Mouse (Mus musculus) embryonic facial prominence, embryonic 13.5 days (tissue): ENCODE measurements around the gene Npas3. TPM values are rescaled to one million over a fixed set of nuclear protein-coding genes. Genes with fewer than 3 reads are reported as not detected.

ENCODE experiments used
- ATAC-seq: fragments of 200-750 bp; cut with Nextera tagmentation; 2 replicates; pipeline ENCODE4 v1.8.0; 2017; ENCODE audit warnings: low read depth; ENCODE audit not compliant: insufficient number of reproducible peaks, insufficient read depth, low FRiP score, low TSS enrichment
- H3K27ac ChIP-seq: fragments of 300-500 bp; sonication (generic); 2 replicates; pipeline ENCODE4 v1.5.1; 2015; ENCODE audit warnings: moderate library complexity, mild to moderate bottlenecking, inconsistent platforms
- H3K27me3 ChIP-seq: fragments of 300-500 bp; sonication (generic); 2 replicates; pipeline ENCODE4 v1.6.1; 2015; ENCODE audit warnings: mild to moderate bottlenecking, inconsistent platforms
- H3K36me3 ChIP-seq: fragments of 300-500 bp; sonication (generic); 2 replicates; pipeline ENCODE4 v1.6.1; 2015; ENCODE audit warnings: mild to moderate bottlenecking, inconsistent platforms
- H3K4me1 ChIP-seq: fragments of 300-500 bp; sonication (generic); 2 replicates; pipeline ENCODE4 v1.6.1; 2015; ENCODE audit warnings: inconsistent platforms
- H3K4me2 ChIP-seq: fragments of 300-500 bp; sonication (generic); 2 replicates; pipeline ENCODE4 v1.6.1; 2015; ENCODE audit warnings: moderate library complexity, mild to moderate bottlenecking, inconsistent platforms
- H3K4me3 ChIP-seq: fragments of 300-500 bp; sonication (generic); 2 replicates; pipeline ENCODE4 v1.5.1; 2015; ENCODE audit warnings: mild to moderate bottlenecking, inconsistent platforms
- H3K9ac ChIP-seq: fragments of 300-500 bp; sonication (generic); 2 replicates; pipeline ENCODE4 v1.6.1; 2015; ENCODE audit warnings: mild to moderate bottlenecking, inconsistent platforms
- H3K9me3 ChIP-seq: fragments of 300-500 bp; sonication (generic); 2 replicates; pipeline ENCODE4 v1.6.1; 2016; ENCODE audit warnings: inconsistent platforms
- WGBS: fragments of 180-500 bp; shearing (Covaris S2); methylation state at CpG from one replicate; pipeline ENCODE4 v1.1.7; 2015; ENCODE audit warnings: mixed read lengths; 5-methylcytosine and 5-hydroxymethylcytosine counted together
- polyA plus RNA-seq: library from polyadenylated mRNA; unstranded; fragments of >200 nt; fragmentation: Nextera tagmentation; extraction: Ambion mirVana; gene quantifications from 2 replicates; pipeline ENCODE4 v1.2.1, GENCODE M21; 2015

Gene Npas3
- polyA plus RNA-seq, 1 experiment from 2014 or later = 4.3 TPM

GRCm38 (mm10) chr12:53846154-53846665, 597.7 kb downstream of the Npas3 start:
- Histone ChIP-seq H3K36me3 (no peaks in the 10 kb centered on the region), H3K27me3 (no peaks in the 10 kb centered on the region), H3K9ac (no peak overlapping the region), H3K4me2 (no peak overlapping the region), H3K4me1 (0 out of 2 replicates have a peak, but pooled peaks cover 13% of the 10 kb centered on the region), H3K27ac (no peak overlapping the region), H3K4me3 (no peak overlapping the region), H3K9me3 (no peaks in the 10 kb centered on the region)
- WGBS = 66% methylated on average over 12 of the region's 12 CpGs
- ATAC-seq = 0 out of 2 replicates have a peak, but pooled peaks have one; percentile 43

- 83% methylated on average over 2 of the region's 2 CpGs for WGBS
- H3K4me1 ChIP-seq = 0 out of 2 replicates have a peak, but pooled peaks cover 6% of the 10 kb centered on the region
- H3K4me3 ChIP-seq = no peak overlapping the region
- H3K4me2 ChIP-seq = no peak overlapping the region
- no peak overlapping the region for H3K9ac ChIP-seq
- no peaks in the 10 kb centered on the region for H3K36me3 ChIP-seq
- H3K27ac ChIP-seq = no peak overlapping the region
- no peaks in the 10 kb centered on the region for H3K27me3 ChIP-seq
- H3K9me3 ChIP-seq = no peaks in the 10 kb centered on the region
- no peak for ATAC-seq
Measured at GRCm38 (mm10) chr12:53849263-53849662, 600.8 kb downstream of the Npas3 start.

DNA sequence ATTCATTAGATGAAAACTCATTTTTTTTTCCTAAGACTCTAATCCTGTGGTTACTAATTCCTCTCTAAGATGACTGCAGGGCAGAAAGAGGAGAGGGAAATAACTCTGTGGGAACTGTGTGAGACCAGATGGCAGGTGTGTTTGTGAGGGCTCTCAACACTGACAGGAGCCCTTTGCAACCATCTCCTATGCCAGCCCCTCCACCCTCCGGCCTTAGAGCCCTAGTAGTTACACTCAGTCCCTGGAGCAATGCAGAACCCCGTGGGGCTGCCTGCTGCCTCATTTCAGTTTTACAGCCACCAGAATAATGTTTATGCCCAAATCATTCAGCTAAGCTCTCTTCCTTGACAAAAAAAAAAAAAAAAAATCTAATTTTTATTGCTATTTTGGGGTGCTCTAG, 604.0 kb downstream of the Npas3 start:
- Histone ChIP-seq H3K27ac (no peak overlapping the region), H3K4me3 (no peak overlapping the region), H3K4me1 (no peaks in the 10 kb centered on the region), H3K27me3 (no peaks in the 10 kb centered on the region), H3K9ac (no peak overlapping the region), H3K36me3 (no peaks in the 10 kb centered on the region), H3K9me3 (no peaks in the 10 kb centered on the region), H3K4me2 (no peak overlapping the region)
- no peak for ATAC-seq
- WGBS = 63% methylated on average over 2 of the region's 2 CpGs

GRCm38 (mm10) chr12:53860176-53860575, 611.7 kb downstream of the Npas3 start:
- no peak overlapping the region for H3K9ac ChIP-seq
- H3K9me3 ChIP-seq = no peaks in the 10 kb centered on the region
- peaks cover 4% of the 10 kb centered on the region; the same call in 1 of the 2 replicates for H3K4me1 ChIP-seq
- H3K27me3 ChIP-seq = no peaks in the 10 kb centered on the region
- H3K27ac ChIP-seq = no peak overlapping the region
- no peak overlapping the region for H3K4me2 ChIP-seq
- H3K36me3 ChIP-seq = no peaks in the 10 kb centered on the region
- no peak for ATAC-seq
- H3K4me3 ChIP-seq = no peak overlapping the region

- 65% methylated on average over 6 of the region's 6 CpGs for WGBS
- Histone ChIP-seq H3K36me3 (no peaks in the 10 kb centered on the region), H3K9ac (no peak overlapping the region), H3K4me1 (peaks cover 4% of the 10 kb centered on the region; the same call in 1 of the 2 replicates), H3K27ac (no peak overlapping the region), H3K9me3 (no peaks in the 10 kb centered on the region), H3K4me3 (no peak overlapping the region), H3K4me2 (no peak overlapping the region), H3K27me3 (no peaks in the 10 kb centered on the region)
- ATAC-seq = no peak
Measured at GRCm38 (mm10) chr12:53862281-53862680, 613.8 kb downstream of the Npas3 start.

DNA sequence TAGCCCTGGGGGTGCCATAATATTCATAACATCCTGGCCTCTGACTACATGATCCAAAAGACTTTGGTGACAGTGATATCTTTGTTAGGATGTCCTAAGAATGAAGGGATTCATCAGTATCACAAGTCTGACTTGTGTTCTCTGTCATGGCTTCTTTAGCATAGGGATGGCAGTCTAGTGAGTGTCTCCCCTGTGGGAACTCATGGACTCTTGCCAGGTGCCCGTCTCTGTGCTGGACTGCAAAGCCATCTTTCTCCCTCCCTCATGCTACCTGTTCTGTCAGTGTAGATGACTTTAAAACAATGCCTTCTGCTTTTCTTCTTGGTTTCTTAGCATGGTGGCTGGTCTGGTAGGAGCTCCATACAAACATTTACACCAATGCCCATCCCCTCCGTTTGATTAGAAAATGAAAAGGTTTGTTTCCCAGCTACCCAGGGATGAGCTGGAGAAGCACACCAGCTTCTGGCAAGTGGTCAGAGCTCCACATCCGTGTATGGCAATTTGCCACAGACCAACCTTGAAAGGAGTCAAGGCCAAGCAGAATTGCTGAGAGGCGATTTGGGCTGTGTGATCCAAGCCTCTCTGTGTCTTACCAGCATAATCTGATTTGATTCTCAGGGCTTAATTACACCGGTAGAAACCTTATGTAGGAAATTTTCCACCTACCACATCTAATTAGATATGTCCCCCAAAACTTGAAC, 616.1 kb downstream of the Npas3 start:
- 50% methylated on average over 5 of the region's 5 CpGs for WGBS
- H3K27ac ChIP-seq = no peak overlapping the region
- no peaks in the 10 kb centered on the region for H3K36me3 ChIP-seq
- H3K27me3 ChIP-seq = no peaks in the 10 kb centered on the region
- H3K4me2 ChIP-seq = no peak overlapping the region
- H3K9me3 ChIP-seq = no peaks in the 10 kb centered on the region
- H3K4me1 ChIP-seq = peaks cover 4% of the 10 kb centered on the region; the same call in 1 of the 2 replicates
- H3K4me3 ChIP-seq = no peak overlapping the region
- no peak for ATAC-seq
- no peak overlapping the region for H3K9ac ChIP-seq

DNA sequence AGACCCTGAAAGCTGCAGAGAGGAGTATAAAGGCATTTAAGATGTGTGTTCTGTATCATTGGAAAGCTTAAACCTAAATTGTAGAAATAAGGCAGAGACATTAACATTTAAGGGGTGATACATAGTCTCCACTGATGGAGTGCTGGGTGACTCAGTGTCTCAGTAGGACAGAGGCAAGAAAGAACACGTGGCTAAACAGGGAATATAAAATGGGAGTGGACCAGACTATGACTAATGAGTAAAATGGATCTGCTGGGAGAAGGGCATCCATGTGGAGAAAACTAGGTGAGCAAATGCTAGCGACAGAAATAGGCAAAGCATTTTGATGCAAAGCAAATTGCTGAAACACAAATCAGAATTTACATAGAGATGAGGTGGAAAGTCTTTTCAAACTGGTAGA, 617.2 kb downstream of the Npas3 start:
- H3K4me3 ChIP-seq = no peak overlapping the region
- no peak overlapping the region for H3K27ac ChIP-seq
- peaks cover 4% of the 10 kb centered on the region; the same call in 1 of the 2 replicates for H3K4me1 ChIP-seq
- H3K27me3 ChIP-seq = no peaks in the 10 kb centered on the region
- H3K9me3 ChIP-seq = no peaks in the 10 kb centered on the region
- no peak overlapping the region for H3K9ac ChIP-seq
- H3K36me3 ChIP-seq = no peaks in the 10 kb centered on the region
- no peak for ATAC-seq
- 51% methylated on average over 2 of the region's 2 CpGs for WGBS
- H3K4me2 ChIP-seq = no peak overlapping the region

DNA sequence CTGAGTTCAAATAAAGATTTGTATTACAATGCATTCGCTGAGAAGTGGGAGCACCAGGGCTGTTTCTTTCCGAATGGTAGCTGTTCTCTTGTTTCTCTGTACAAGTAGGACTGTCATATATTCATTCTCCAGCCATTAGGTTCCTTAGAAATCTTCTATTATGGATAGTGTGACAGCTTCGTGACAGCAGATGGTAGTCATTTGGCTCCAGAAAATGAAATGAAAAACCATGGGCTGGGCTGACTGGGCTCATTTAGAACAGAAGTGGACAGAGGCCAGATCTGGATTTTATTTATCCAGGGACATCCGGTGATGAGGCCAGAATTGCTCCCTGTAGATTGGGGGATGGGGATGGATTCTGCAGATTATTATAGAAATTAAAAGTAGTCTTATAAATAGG, 621.5 kb downstream of the Npas3 start:
- ATAC-seq = no peak
- Histone ChIP-seq H3K4me2 (no peak overlapping the region), H3K27me3 (no peaks in the 10 kb centered on the region), H3K9me3 (no peaks in the 10 kb centered on the region), H3K9ac (no peak overlapping the region), H3K27ac (no peak overlapping the region), H3K4me1 (no peaks in the 10 kb centered on the region), H3K36me3 (no peaks in the 10 kb centered on the region), H3K4me3 (no peak overlapping the region)
- 44% methylated on average over 4 of the region's 4 CpGs for WGBS

DNA sequence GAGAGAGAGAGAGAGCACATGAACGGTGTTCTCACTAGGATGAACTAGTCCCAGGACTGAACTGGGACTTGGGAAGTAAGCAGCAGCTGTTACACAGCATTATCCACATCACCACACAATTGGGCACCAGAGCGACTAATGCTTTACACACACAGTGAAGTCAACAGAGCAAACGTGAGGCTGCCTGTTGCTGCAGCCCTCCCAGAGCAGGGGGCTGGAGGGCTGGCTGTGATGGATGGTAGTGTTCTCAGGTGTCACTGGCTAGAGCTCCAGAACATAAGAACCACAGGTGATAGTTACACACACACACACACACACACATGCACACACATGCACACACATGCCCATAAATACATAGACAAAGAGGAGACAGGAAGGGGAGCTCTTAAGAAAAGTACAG, 626.7 kb downstream of the Npas3 start:
- Histone ChIP-seq H3K4me3 (no peak overlapping the region), H3K4me2 (no peak overlapping the region), H3K27ac (no peak overlapping the region), H3K9me3 (no peaks in the 10 kb centered on the region), H3K4me1 (no peaks in the 10 kb centered on the region), H3K36me3 (no peaks in the 10 kb centered on the region), H3K9ac (no peak overlapping the region), H3K27me3 (no peaks in the 10 kb centered on the region)
- ATAC-seq = no peak
- whole genome bisulfite sequencing = 43% methylated on average over 3 of the region's 3 CpGs

DNA sequence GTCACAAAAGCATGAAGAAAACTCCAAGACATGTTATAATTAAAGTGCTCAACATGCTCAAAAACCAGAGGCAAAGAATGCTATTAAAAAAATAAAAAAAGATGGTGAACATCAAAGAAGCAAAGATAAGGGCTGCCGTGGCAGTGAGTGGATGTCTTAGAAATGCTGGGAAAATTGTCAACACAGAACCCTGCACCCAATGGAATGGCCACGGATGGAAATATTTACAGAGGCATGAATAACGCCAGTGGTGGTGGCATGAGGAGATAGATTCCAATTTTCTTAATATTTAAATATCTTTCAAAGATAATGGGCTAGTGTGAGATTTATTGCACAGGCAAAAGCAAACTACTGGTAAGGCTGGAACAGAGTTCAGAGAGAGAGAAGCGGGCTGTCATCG, 628.2 kb downstream of the Npas3 start:
- no peak overlapping the region for H3K4me3 ChIP-seq
- no peaks in the 10 kb centered on the region for H3K27me3 ChIP-seq
- H3K4me1 ChIP-seq = no peaks in the 10 kb centered on the region
- H3K9ac ChIP-seq = no peak overlapping the region
- no peaks in the 10 kb centered on the region for H3K36me3 ChIP-seq
- no peak overlapping the region for H3K27ac ChIP-seq
- WGBS = 78% methylated on average over 5 of the region's 5 CpGs
- no peak overlapping the region for H3K4me2 ChIP-seq
- no peaks in the 10 kb centered on the region for H3K9me3 ChIP-seq
- ATAC-seq = no peak

DNA sequence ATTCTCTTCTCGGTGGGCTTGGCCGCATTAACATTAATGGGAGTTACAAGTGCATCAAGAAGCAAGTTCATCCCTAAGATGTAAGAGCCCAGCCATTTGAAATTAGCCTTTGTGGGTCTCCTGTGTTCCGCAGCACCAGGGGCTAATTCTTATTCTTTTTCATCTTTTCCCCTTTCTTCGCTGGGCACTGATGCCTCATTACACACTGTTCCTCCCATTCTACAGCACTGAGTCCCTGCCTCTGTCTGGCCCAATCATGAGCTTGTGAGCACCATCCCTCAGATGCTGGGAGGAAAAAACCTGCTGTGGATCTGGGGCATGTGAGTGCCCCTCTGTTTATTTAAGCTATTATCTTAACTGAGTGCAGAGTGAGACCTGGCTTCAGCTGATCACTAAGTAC, 633.2 kb downstream of the Npas3 start:
- H3K9ac ChIP-seq = no peak overlapping the region
- no peaks in the 10 kb centered on the region for H3K9me3 ChIP-seq
- no peak overlapping the region for H3K4me2 ChIP-seq
- no peak overlapping the region for H3K27ac ChIP-seq
- no peak overlapping the region for H3K4me3 ChIP-seq
- ATAC-seq = no peak
- H3K4me1 ChIP-seq = no peaks in the 10 kb centered on the region
- H3K36me3 ChIP-seq = no peaks in the 10 kb centered on the region
- WGBS = 94% methylated on average over 4 of the region's 4 CpGs
- no peaks in the 10 kb centered on the region for H3K27me3 ChIP-seq

DNA sequence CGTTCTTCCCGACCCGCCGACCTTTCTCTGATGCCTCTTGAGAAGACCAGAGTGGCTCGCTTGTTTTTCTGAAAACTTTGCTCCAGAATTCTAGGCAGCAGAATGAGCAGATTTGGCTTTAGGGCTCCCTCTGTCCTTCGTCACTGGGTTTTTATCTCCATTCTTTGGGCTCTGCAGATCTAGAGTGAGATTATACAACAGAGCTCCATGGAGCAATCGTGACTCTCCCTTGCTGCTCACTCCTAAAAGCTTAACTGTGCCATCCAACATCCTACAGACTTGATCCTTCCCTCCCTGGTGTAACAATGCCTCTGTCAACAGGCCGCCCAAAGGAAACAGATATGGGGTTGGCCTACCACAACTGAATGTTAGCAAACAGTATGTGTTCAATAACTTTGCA, 634.4 kb downstream of the Npas3 start:
- WGBS = 85% methylated on average over 8 of the region's 8 CpGs
- Histone ChIP-seq H3K4me1 (no peaks in the 10 kb centered on the region), H3K4me3 (no peak overlapping the region), H3K9ac (no peak overlapping the region), H3K9me3 (no peaks in the 10 kb centered on the region), H3K36me3 (no peaks in the 10 kb centered on the region), H3K4me2 (no peak overlapping the region), H3K27ac (no peak overlapping the region), H3K27me3 (no peaks in the 10 kb centered on the region)
- ATAC-seq = no peak
